Mouse (Mus musculus) neural tube, embryonic 15.5 days (tissue): Measurements from ENCODE around the gene Zfp113. TPM values are rescaled to one million over a fixed set of nuclear protein-coding genes. Genes with fewer than 3 reads are reported as not detected.
A peak's percentile ranks its signal among the peaks of the same experiment; 100 is the strongest.
"Not testable (repeated sequence)": the region's sequence is repeated elsewhere in the genome, so short reads cannot be mapped to it uniquely, and the experiment has no call there.

Experiments used
- ATAC-seq: fragments of 200-750 bp; cut with Nextera tagmentation; 2 replicates; pipeline ENCODE4 v1.8.0; 2017; ENCODE audit warnings: mild to moderate bottlenecking, moderate TSS enrichment, moderate library complexity; ENCODE audit not compliant: low FRiP score
- H3K27ac ChIP-seq: fragments of 300-500 bp; sonication (generic); replicated peaks from 2 replicates; pipeline ENCODE4 v1.5.1; 2015; ENCODE audit warnings: mild to moderate bottlenecking, inconsistent platforms
- H3K27me3 ChIP-seq: fragments of 300-500 bp; sonication (generic); replicated peaks from 2 replicates; pipeline ENCODE4 v1.6.1; 2015; ENCODE audit warnings: inconsistent platforms
- H3K36me3 ChIP-seq: fragments of 300-500 bp; sonication (generic); 2 replicates; pipeline ENCODE4 v1.6.1; 2015; ENCODE audit warnings: inconsistent platforms
- H3K4me1 ChIP-seq: fragments of 300-500 bp; sonication (generic); 2 replicates; pipeline ENCODE4 v1.6.1; 2015; ENCODE audit warnings: inconsistent platforms
- H3K4me2 ChIP-seq: fragments of 300-500 bp; sonication (generic); 2 replicates; pipeline ENCODE4 v1.6.1; 2015; ENCODE audit warnings: inconsistent platforms, mild to moderate bottlenecking, moderate library complexity
- H3K4me3 ChIP-seq: fragments of 300-500 bp; sonication (generic); replicated peaks from 2 replicates; pipeline ENCODE4 v1.5.1; 2015; ENCODE audit warnings: mild to moderate bottlenecking, inconsistent platforms
- H3K9ac ChIP-seq: fragments of 300-500 bp; sonication (generic); replicated peaks from 2 replicates; pipeline ENCODE4 v1.6.1; 2015; ENCODE audit warnings: mild to moderate bottlenecking, inconsistent platforms
- H3K9me3 ChIP-seq: fragments of 300-500 bp; sonication (generic); replicated peaks from 2 replicates; pipeline ENCODE4 v1.6.1; 2016; ENCODE audit warnings: inconsistent platforms
- WGBS: fragments of 180-500 bp; shearing (Covaris S2); methylation state at CpG from one replicate; pipeline ENCODE4 v1.1.7; 2015; ENCODE audit warnings: mixed read lengths; 5-methylcytosine and 5-hydroxymethylcytosine counted together
- polyA plus RNA-seq: library from polyadenylated mRNA; unstranded; fragments of >200 nt; fragmentation: Nextera tagmentation; extraction: Ambion mirVana; gene quantifications from 2 replicates; pipeline ENCODE4 v1.2.1, GENCODE M21; 2015

Zfp113 gene
- polyA plus RNA-seq, 1 experiment from 2014 or later, result 22.0 TPM

- WGBS, result 78% methylated on average over 3 of the region's 3 CpGs
- H3K27ac ChIP-seq, result peak overlapping the region; percentile 97
These were observed 37.5 kb downstream of the Zfp113 start for GRCm38 (mm10) chr5:138118041-138118440.

DNA sequence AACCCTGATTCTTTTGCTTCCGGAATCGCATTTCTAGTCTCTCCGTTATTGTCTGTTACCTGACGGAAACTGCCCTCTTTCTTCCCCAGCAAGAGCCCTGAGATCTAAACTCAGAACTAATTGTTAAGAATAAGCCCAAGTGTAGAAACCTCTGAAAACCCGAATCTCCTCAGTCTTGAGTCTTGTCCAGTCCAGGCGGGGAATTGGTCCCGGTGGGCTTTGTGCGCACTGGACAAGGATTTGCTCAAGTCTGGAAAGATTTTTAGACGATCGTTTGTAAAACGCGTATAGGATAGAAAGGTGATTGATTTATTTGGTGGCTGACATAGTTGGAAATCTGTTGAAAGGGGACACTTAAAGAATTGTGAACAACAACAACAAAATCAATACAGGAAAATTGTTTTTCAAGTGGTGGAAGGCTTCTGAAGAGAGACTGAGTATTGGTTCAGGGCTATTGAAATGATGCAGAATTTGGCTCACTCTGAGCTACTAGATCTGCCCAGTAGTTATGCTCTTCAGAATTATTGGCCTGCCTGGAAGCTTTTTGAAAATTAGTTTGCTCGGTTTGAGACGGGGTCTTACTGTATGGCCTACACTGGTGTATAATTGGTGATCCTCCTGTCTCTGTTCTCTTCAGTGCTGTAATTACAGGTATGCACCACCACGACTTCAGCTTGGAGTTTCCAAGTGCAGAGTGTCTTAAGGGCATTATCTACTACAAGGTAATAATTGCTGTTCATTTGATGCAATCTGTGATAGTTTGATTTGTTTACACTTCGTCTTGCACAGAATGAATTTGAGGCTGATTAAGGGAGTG, 38.1 kb downstream of the Zfp113 start:
- H3K4me1 ChIP-seq, result peaks cover 23% of the 10 kb centered on the region
- H3K27me3 ChIP-seq, result no peaks in the 10 kb centered on the region
- peak overlapping the region; percentile 83 for H3K9ac ChIP-seq
- peak overlapping the region; percentile 97 for H3K27ac ChIP-seq
- peaks cover 15% of the 10 kb centered on the region for H3K36me3 ChIP-seq
- peak overlapping the region; percentile 76 for H3K4me2 ChIP-seq
- WGBS, result 6% methylated on average over 16 of the region's 16 CpGs
- no peaks in the 10 kb centered on the region for H3K9me3 ChIP-seq
- peak; percentile 37 for ATAC-seq
- peak overlapping the region; percentile 72 for H3K4me3 ChIP-seq

More at GRCm38 (mm10) chr5:138118041-138118440, 37.5 kb downstream of the Zfp113 start:
- Histone ChIP-seq H3K36me3 (peaks cover 20% of the 10 kb centered on the region), H3K4me3 (peak overlapping the region; percentile 72), H3K4me1 (peaks cover 23% of the 10 kb centered on the region), H3K9ac (peak overlapping the region; percentile 83), H3K4me2 (peak overlapping the region; percentile 76), H3K9me3 (no peaks in the 10 kb centered on the region), H3K27me3 (no peaks in the 10 kb centered on the region)
- ATAC-seq, result no peak

GRCm38 (mm10) chr5:138116255-138117198, 39.0 kb downstream of the Zfp113 start, which contains the start of gene Zscan21:
Zscan21 (plus strand) TSS chr5:138116903.
- H3K9ac ChIP-seq, result peak within 1 kb of the TSS; percentile 83
- peaks cover 23% of the 10 kb centered on the region for H3K4me1 ChIP-seq
- peak; percentile 97 for ATAC-seq
- H3K27me3 ChIP-seq, result no peaks in the 10 kb centered on the region
- peak within 1 kb of the TSS; percentile 76 for H3K4me2 ChIP-seq
- peak within 1 kb of the TSS; percentile 72 for H3K4me3 ChIP-seq
- H3K36me3 ChIP-seq, result peaks cover 13% of the 10 kb centered on the region
- H3K9me3 ChIP-seq, result no peaks in the 10 kb centered on the region
- H3K27ac ChIP-seq, result peak within 1 kb of the TSS; percentile 97
- 7% methylated on average over 38 of the region's 38 CpGs for WGBS

- H3K9me3 ChIP-seq, H3K4me3 ChIP-seq, H3K9ac ChIP-seq, ATAC-seq, H3K27me3 ChIP-seq, H3K4me2 ChIP-seq, H3K4me1 ChIP-seq, H3K27ac ChIP-seq: not testable (repeated sequence)
- peaks cover 14% of the 10 kb centered on the region for H3K36me3 ChIP-seq
- WGBS, result 60% methylated on average over 4 of the region's 4 CpGs
These were observed 45.6 kb downstream of the Zfp113 start for GRCm38 (mm10) chr5:138109847-138110396.

DNA sequence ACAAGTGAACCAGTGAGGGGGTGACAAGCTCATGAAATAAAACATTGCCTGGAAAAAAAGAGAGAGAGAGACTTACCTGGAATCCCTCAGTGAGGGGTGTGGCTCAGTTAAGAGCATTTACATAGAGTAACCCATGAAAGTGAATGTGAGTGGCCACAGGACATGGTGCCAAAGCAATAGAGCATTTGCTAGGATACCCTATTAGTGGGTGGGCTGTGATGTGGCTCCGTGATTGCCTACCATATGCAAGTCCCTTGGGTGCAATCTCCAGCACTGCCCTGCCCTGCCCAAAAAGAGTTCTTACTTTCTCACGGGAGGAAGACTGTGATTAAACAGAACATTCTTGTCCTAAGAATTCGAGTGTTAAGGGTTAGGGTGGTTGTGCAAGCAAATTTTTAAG, 48.4 kb downstream of the Zfp113 start:
- no peak for ATAC-seq
- WGBS, result 63% methylated on average over 3 of the region's 3 CpGs
- no peaks in the 10 kb centered on the region for H3K4me1 ChIP-seq
- no peak overlapping the region for H3K9ac ChIP-seq
- no peaks in the 10 kb centered on the region for H3K27me3 ChIP-seq
- peaks cover 42% of the 10 kb centered on the region for H3K36me3 ChIP-seq
- H3K4me3 ChIP-seq, result no peak overlapping the region
- no peak overlapping the region for H3K27ac ChIP-seq
- H3K9me3 ChIP-seq, result no peaks in the 10 kb centered on the region
- no peak overlapping the region for H3K4me2 ChIP-seq

DNA sequence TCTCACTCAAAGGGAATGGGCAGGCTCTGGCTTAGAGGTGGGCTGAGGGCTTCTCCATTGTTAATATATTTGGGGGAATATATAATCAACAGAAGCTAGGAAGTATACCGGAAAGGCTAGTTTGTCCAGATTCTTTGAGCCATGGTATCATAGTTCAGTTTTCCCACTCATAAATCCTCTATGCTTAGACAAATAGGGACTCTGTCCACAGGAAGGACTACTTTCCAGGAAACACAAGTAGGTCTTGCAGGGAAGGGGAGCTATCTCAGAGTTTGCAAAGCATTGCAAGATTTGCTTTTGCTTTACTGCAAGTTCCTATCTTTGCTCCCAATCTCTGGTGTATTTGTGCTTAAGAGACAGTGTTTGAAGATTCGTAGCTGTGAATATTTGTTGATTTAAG, 50.6 kb downstream of the Zfp113 start:
- Histone ChIP-seq H3K36me3 (peaks cover 64% of the 10 kb centered on the region), H3K27ac (no peak overlapping the region), H3K4me2 (no peak overlapping the region), H3K4me3 (no peak overlapping the region), H3K9me3 (no peaks in the 10 kb centered on the region), H3K27me3 (no peaks in the 10 kb centered on the region), H3K9ac (no peak overlapping the region), H3K4me1 (no peaks in the 10 kb centered on the region)
- no peak for ATAC-seq
- WGBS, result 91% methylated on average over 2 of the region's 2 CpGs

DNA sequence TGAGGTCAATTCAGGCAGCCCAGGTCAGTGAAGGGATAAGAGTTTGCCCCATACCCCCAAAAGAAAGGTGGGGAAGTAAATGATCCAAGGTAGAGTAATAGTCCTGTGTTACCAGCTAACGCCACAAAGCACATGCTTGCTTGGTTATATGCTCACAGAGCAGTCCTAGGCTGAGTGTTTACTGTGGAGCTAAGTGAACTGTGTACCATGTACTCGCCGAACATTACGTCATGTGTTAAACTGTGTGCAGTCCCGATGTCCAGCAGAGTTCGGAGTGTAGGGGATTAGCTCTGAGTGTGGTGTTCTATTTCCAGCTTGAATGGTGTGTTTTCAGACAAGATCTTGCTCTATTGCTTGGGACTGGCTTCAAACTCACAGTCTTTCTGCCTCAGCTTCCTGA, 61.1 kb downstream of the Zfp113 start:
- 96% methylated on average over 6 of the region's 6 CpGs for WGBS
- Histone ChIP-seq H3K36me3 (peaks cover 60% of the 10 kb centered on the region), H3K4me3 (no peak overlapping the region), H3K4me1 (no peaks in the 10 kb centered on the region), H3K9ac (no peak overlapping the region), H3K9me3 (no peaks in the 10 kb centered on the region), H3K4me2 (no peak overlapping the region), H3K27ac (no peak overlapping the region), H3K27me3 (no peaks in the 10 kb centered on the region)
- no peak for ATAC-seq

DNA sequence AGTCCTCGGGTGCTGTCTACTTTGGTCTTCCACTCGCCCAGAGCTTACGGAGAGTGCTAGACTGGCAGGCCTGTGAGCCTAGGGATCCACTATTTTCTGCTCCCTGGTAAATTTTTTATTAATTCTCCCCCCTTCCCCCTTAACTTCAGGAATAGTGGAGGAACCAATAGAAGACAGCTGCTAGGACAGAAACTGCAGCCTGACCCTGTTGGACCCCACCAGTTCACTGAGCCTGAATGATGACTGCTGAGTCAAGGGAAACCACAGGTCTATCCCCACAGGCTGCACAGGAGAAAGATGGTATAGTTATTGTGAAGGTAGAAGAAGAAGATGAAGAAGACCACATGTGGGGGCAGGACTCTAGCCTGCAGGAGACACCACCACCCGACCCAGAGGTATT, 62.8 kb downstream of the Zfp113 start:
- Histone ChIP-seq H3K27me3 (no peaks in the 10 kb centered on the region), H3K4me2 (no peak overlapping the region)
- 96% methylated on average over 4 of the region's 4 CpGs for WGBS

GRCm38 (mm10) chr5:138090737-138091136, 64.8 kb downstream of the Zfp113 start:
- Histone ChIP-seq H3K4me2 (no peak overlapping the region), H3K9ac (no peak overlapping the region), H3K36me3 (peaks cover 37% of the 10 kb centered on the region), H3K4me3 (no peak overlapping the region), H3K9me3 (no peaks in the 10 kb centered on the region), H3K27ac (no peak overlapping the region), H3K4me1 (peaks cover 36% of the 10 kb centered on the region), H3K27me3 (no peaks in the 10 kb centered on the region)
- 92% methylated on average over 5 of the region's 5 CpGs for WGBS
- ATAC-seq, result no peak

More for the DNA sequence above, 62.8 kb downstream of the Zfp113 start:
- no peak for ATAC-seq
- H3K9me3 ChIP-seq, result no peaks in the 10 kb centered on the region
- no peak overlapping the region for H3K9ac ChIP-seq
- peaks cover 54% of the 10 kb centered on the region for H3K36me3 ChIP-seq
- H3K4me3 ChIP-seq, result no peak overlapping the region
- peaks cover 17% of the 10 kb centered on the region for H3K4me1 ChIP-seq
- H3K27ac ChIP-seq, result no peak overlapping the region

- Histone ChIP-seq H3K4me2 (no peak overlapping the region), H3K9ac (no peak overlapping the region), H3K36me3 (peaks cover 33% of the 10 kb centered on the region), H3K27me3 (no peaks in the 10 kb centered on the region), H3K4me1 (peaks cover 36% of the 10 kb centered on the region), H3K9me3 (no peaks in the 10 kb centered on the region), H3K27ac (no peak overlapping the region), H3K4me3 (no peak overlapping the region)
- ATAC-seq, result no peak
- WGBS, result 74% methylated on average over 3 of the region's 3 CpGs
These were observed 65.3 kb downstream of the Zfp113 start for GRCm38 (mm10) chr5:138090271-138090670.
